Mouse (Mus musculus) myocyte (in vitro differentiated cells): Measurements from ENCODE around the gene Rbm44.

Source experiments
- CEBPB ChIP-seq: IDR thresholded peaks from 2 replicates; pipeline ENCODE4 v1.6.1; 2011; ENCODE audit warnings: mild to moderate bottlenecking, moderate library complexity; ENCODE audit not compliant: poor library complexity, insufficient read depth, severe bottlenecking
- E2F4 ChIP-seq: IDR thresholded peaks from one replicate; pipeline ENCODE4 v1.6.1; 2011; ENCODE audit warnings: mild to moderate bottlenecking, control low read depth, moderate library complexity; ENCODE audit not compliant: insufficient read depth
- MYOD1 ChIP-seq, 3 experiments: IDR thresholded peaks; one replicate each; pipeline ENCODE4 v1.6.1; 2011; ENCODE audit warnings: control low read depth in 2 of 3, low read depth in 2 of 3, mild to moderate bottlenecking in 2 of 3, moderate library complexity in 1 of 3; ENCODE audit not compliant: insufficient read length in 2 of 3, control insufficient read depth in 1 of 3
- MYOG ChIP-seq, 3 experiments: IDR thresholded peaks; one replicate each; pipeline ENCODE4 v1.6.1; 2011; ENCODE audit warnings: control low read depth in 2 of 3, low read depth in 2 of 3, mild to moderate bottlenecking in 2 of 3; ENCODE audit not compliant: insufficient read length in 2 of 3, control insufficient read depth in 1 of 3, insufficient read depth in 1 of 3
- POLR2A ChIP-seq: IDR thresholded peaks from one replicate; pipeline ENCODE4 v1.6.1; 2011; ENCODE audit warnings: low read depth, mild to moderate bottlenecking, control low read depth, moderate library complexity; ENCODE audit not compliant: insufficient read length
- POLR2AphosphoS2 ChIP-seq: IDR thresholded peaks from one replicate; pipeline ENCODE4 v1.6.1; 2011; ENCODE audit warnings: low read depth, control low read depth; ENCODE audit not compliant: insufficient read length
- REST ChIP-seq: IDR thresholded peaks from one replicate; pipeline ENCODE4 v1.6.1; 2011; ENCODE audit warnings: mild to moderate bottlenecking, control low read depth, moderate library complexity; ENCODE audit not compliant: insufficient read depth, insufficient read length
- TCF3 ChIP-seq: IDR thresholded peaks from one replicate; pipeline ENCODE4 v1.6.1; 2011; ENCODE audit warnings: low read depth, control low read depth; ENCODE audit not compliant: insufficient read length
- USF1 ChIP-seq: IDR thresholded peaks from one replicate; pipeline ENCODE4 v1.6.1; 2011; ENCODE audit warnings: low read depth, mild to moderate bottlenecking, control low read depth, moderate library complexity

DNA sequence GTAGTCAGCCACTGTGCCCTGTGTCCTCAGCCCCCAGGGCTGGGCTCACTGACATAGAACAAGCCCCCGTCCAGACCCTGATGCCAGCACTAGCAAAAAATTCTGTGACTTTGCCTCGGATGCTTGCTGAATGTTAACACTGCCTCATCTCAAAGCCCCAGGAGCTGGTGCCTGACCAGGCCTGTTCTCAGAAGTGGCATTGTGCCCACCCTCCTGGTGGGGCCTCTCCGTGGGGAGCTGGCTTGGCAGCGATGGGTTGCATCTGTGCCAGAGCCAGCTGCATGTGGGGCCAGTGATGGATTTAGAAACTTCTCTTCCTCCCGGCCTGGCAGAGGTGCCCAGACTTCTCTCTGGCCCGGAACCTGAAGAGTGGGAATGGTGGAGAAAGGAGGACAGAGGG lies 64.9 kb downstream of the Rbm44 start:
- TF ChIP-seq MYOD1 (IDR thresholded peaks at IDR 0.05; ENCODE audit: control insufficient read depth in 1 of 3, insufficient read length in 2 of 3, low read depth in 2 of 3) (peak in 2 of 3 experiments; percentile 82 to 92), POLR2A (no peak), TCF3 (peak; percentile 55), E2F4 (no peak), MYOG (IDR thresholded peaks at IDR 0.05; ENCODE audit: control insufficient read depth in 1 of 3, insufficient read depth in 1 of 3, insufficient read length in 2 of 3, low read depth in 2 of 3) (peak; percentile 53 to 91 (median 73)), REST (no peak), CEBPB (no peak), POLR2AphosphoS2 (no peak), USF1 (no peak)
